Mouse (Mus musculus): ENCODE measurements at regions not wholly inside any gene's neighbourhood (a gene's known extent, or its start where the extent isn't known, plus 50 kb on each side); places are given as distances from the start of the nearest gene placed in this dataset.

- TF ChIP-seq POLR2A (IDR thresholded peaks at IDR 0.05; ENCODE audit: low read depth, low read length) (no peak), CTCF (IDR thresholded peaks at IDR 0.05; ENCODE audit: borderline replicate concordance, insufficient read depth, low read length) (no peak)
Observed at GRCm38 (mm10) chr1:77869174-77869573, 327.8 kb downstream of the Pax3 start.
